Mouse (Mus musculus): ENCODE measurements around the gene Olfr549. TPM values are rescaled to one million over a fixed set of nuclear protein-coding genes. Genes with fewer than 3 reads are reported as not detected.

The Olfr549 gene
- polyA plus RNA-seq, 1 experiment from 2014 or later = not detected

GRCm38 (mm10) chr7:102534449-102534848 lies 15.2 kb upstream of the Olfr549 start, which contains the start of gene Olfr547:
TSS of gene Olfr547 (plus strand) at chr7:102534749.
- H3K27ac ChIP-seq (replicated peaks) = no peak within 1 kb of the TSS
- no peak within 1 kb of the TSS for H3K4me2 ChIP-seq (replicated peaks)
- H3K4me1 ChIP-seq = no peaks in the 10 kb centered on the region
- 71% methylated on average over 1 of the region's 1 CpGs for WGBS
- H3K36me3 ChIP-seq = no peaks in the 10 kb centered on the region
- no peak within 1 kb of the TSS for H3K9ac ChIP-seq (replicated peaks)
- no peaks in the 10 kb centered on the region for H3K9me3 ChIP-seq
- ATAC-seq (replicated peaks) = no peak
- H3K27me3 ChIP-seq = no peaks in the 10 kb centered on the region
- no peak within 1 kb of the TSS for H3K4me3 ChIP-seq

- H3K4me2 ChIP-seq (replicated peaks) = no peak within 1 kb of the TSS
- H3K4me1 ChIP-seq = no peaks in the 10 kb centered on the region
- H3K36me3 ChIP-seq = no peaks in the 10 kb centered on the region
- WGBS = 88% methylated on average over 2 of the region's 2 CpGs
- H3K9ac ChIP-seq (replicated peaks) = no peak within 1 kb of the TSS
- no peaks in the 10 kb centered on the region for H3K27me3 ChIP-seq
- no peak for ATAC-seq (replicated peaks)
- H3K27ac ChIP-seq (replicated peaks) = no peak within 1 kb of the TSS
- H3K9me3 ChIP-seq = no peaks in the 10 kb centered on the region
- no peak within 1 kb of the TSS for H3K4me3 ChIP-seq
Observed at GRCm38 (mm10) chr7:102540596-102540995, 9.1 kb upstream of the Olfr549 start, which contains the start of gene Olfr548-ps1. TSS of gene Olfr548-ps1 (plus strand) at chr7:102540896.

GRCm38 (mm10) chr7:102541251-102541650 lies 8.4 kb upstream of the Olfr549 start:
- Histone ChIP-seq H3K4me1 (no peaks in the 10 kb centered on the region), H3K4me2 (replicated peaks) (no peak overlapping the region), H3K4me3 (no peak overlapping the region), H3K27me3 (no peaks in the 10 kb centered on the region), H3K36me3 (no peaks in the 10 kb centered on the region), H3K27ac (replicated peaks) (no peak overlapping the region), H3K9ac (replicated peaks) (no peak overlapping the region), H3K9me3 (no peaks in the 10 kb centered on the region)
- no peak for ATAC-seq (replicated peaks)
- WGBS = 65% methylated on average over 3 of the region's 3 CpGs

GRCm38 (mm10) chr7:102553279-102553678 lies 3.6 kb downstream of the Olfr549 start:
- no peaks in the 10 kb centered on the region for H3K4me1 ChIP-seq
- 76% methylated on average over 3 of the region's 3 CpGs for WGBS
- ATAC-seq (replicated peaks) = no peak

GRCm38 (mm10) chr7:102564999-102565997 lies 15.6 kb downstream of the Olfr549 start, which contains the start of gene Trim21:
TSS of gene Trim21 (minus strand) at chr7:102565486.
- Histone ChIP-seq H3K27me3 (no peaks in the 10 kb centered on the region), H3K36me3 (no peaks in the 10 kb centered on the region), H3K4me2 (replicated peaks) (peak within 1 kb of the TSS; percentile 26), H3K4me3 (peak within 1 kb of the TSS; percentile 23), H3K27ac (replicated peaks) (no peak within 1 kb of the TSS), H3K4me1 (no peaks in the 10 kb centered on the region), H3K9ac (replicated peaks) (no peak within 1 kb of the TSS), H3K9me3 (no peaks in the 10 kb centered on the region)
- peak; percentile 78; the same call in 1 of the 2 replicates for ATAC-seq (replicated peaks)
- WGBS = 22% methylated on average over 10 of the region's 10 CpGs

More at GRCm38 (mm10) chr7:102553279-102553678, 3.6 kb downstream of the Olfr549 start:
- Histone ChIP-seq H3K4me2 (replicated peaks) (no peak overlapping the region), H3K9ac (replicated peaks) (no peak overlapping the region), H3K9me3 (no peaks in the 10 kb centered on the region), H3K27me3 (no peaks in the 10 kb centered on the region), H3K27ac (replicated peaks) (no peak overlapping the region), H3K36me3 (no peaks in the 10 kb centered on the region), H3K4me3 (no peak overlapping the region)

- ATAC-seq (replicated peaks) = no peak
- Histone ChIP-seq H3K4me1 (no peaks in the 10 kb centered on the region), H3K9ac (replicated peaks) (no peak overlapping the region), H3K36me3 (no peaks in the 10 kb centered on the region), H3K9me3 (no peaks in the 10 kb centered on the region), H3K27me3 (no peaks in the 10 kb centered on the region), H3K4me3 (no peak overlapping the region), H3K4me2 (replicated peaks) (no peak overlapping the region), H3K27ac (replicated peaks) (no peak overlapping the region)
- 87% methylated on average over 4 of the region's 4 CpGs for WGBS
Observed at GRCm38 (mm10) chr7:102566219-102566618, 16.5 kb downstream of the Olfr549 start.

- H3K4me1 ChIP-seq = no peaks in the 10 kb centered on the region
- H3K27ac ChIP-seq (replicated peaks) = no peak within 1 kb of the TSS
- 92% methylated on average over 8 of the region's 8 CpGs for WGBS
- no peaks in the 10 kb centered on the region for H3K9me3 ChIP-seq
- no peak within 1 kb of the TSS for H3K4me2 ChIP-seq (replicated peaks)
- no peak within 1 kb of the TSS for H3K9ac ChIP-seq (replicated peaks)
- H3K4me3 ChIP-seq = no peak within 1 kb of the TSS
- no peaks in the 10 kb centered on the region for H3K36me3 ChIP-seq
- ATAC-seq (replicated peaks) = no peak
- no peaks in the 10 kb centered on the region for H3K27me3 ChIP-seq
Observed at GRCm38 (mm10) chr7:102571142-102571541, 21.5 kb downstream of the Olfr549 start, which contains the start of gene Olfr550. TSS of gene Olfr550 (plus strand) at chr7:102571442.

- WGBS = 64% methylated on average over 3 of the region's 3 CpGs
- no peak; the same call in 1 of the 2 replicates for ATAC-seq (replicated peaks)
- H3K4me2 ChIP-seq (replicated peaks) = no peak overlapping the region
- no peaks in the 10 kb centered on the region for H3K27me3 ChIP-seq
- H3K36me3 ChIP-seq = no peaks in the 10 kb centered on the region
- H3K27ac ChIP-seq (replicated peaks) = no peak overlapping the region
- no peaks in the 10 kb centered on the region for H3K9me3 ChIP-seq
- H3K9ac ChIP-seq (replicated peaks) = no peak overlapping the region
- no peak overlapping the region for H3K4me3 ChIP-seq
- no peaks in the 10 kb centered on the region for H3K4me1 ChIP-seq
Observed at GRCm38 (mm10) chr7:102573174-102573830, 23.6 kb downstream of the Olfr549 start.

- no peaks in the 10 kb centered on the region for H3K9me3 ChIP-seq
- WGBS = 59% methylated on average over 6 of the region's 6 CpGs
Observed at GRCm38 (mm10) chr7:102575998-102576397, 26.3 kb downstream of the Olfr549 start.

GRCm38 (mm10) chr7:102591786-102592185 lies 42.1 kb downstream of the Olfr549 start, which contains the start of gene Olfr551:
TSS of gene Olfr551 (minus strand) at chr7:102591886.
- no peak within 1 kb of the TSS for H3K9ac ChIP-seq (replicated peaks)
- H3K27me3 ChIP-seq = no peaks in the 10 kb centered on the region
- H3K9me3 ChIP-seq = no peaks in the 10 kb centered on the region
- H3K36me3 ChIP-seq = no peaks in the 10 kb centered on the region
- H3K4me2 ChIP-seq (replicated peaks) = no peak within 1 kb of the TSS
- 91% methylated on average over 3 of the region's 3 CpGs for WGBS
- H3K27ac ChIP-seq (replicated peaks) = no peak within 1 kb of the TSS
- no peak for ATAC-seq (replicated peaks)
- no peak within 1 kb of the TSS for H3K4me3 ChIP-seq
- no peaks in the 10 kb centered on the region for H3K4me1 ChIP-seq

More at GRCm38 (mm10) chr7:102575998-102576397, 26.3 kb downstream of the Olfr549 start:
- Histone ChIP-seq H3K4me2 (replicated peaks) (no peak overlapping the region), H3K9ac (replicated peaks) (no peak overlapping the region), H3K36me3 (no peaks in the 10 kb centered on the region), H3K27ac (replicated peaks) (no peak overlapping the region), H3K27me3 (no peaks in the 10 kb centered on the region), H3K4me1 (no peaks in the 10 kb centered on the region), H3K4me3 (no peak overlapping the region)
- ATAC-seq (replicated peaks) = no peak

- no peak within 1 kb of the TSS for H3K4me2 ChIP-seq (replicated peaks)
- no peaks in the 10 kb centered on the region for H3K9me3 ChIP-seq
- no peak within 1 kb of the TSS for H3K27ac ChIP-seq (replicated peaks)
- no peaks in the 10 kb centered on the region for H3K4me1 ChIP-seq
- no peaks in the 10 kb centered on the region for H3K27me3 ChIP-seq
- 67% methylated on average over 1 of the region's 1 CpGs for WGBS
- H3K4me3 ChIP-seq = no peak within 1 kb of the TSS
- no peaks in the 10 kb centered on the region for H3K36me3 ChIP-seq
- no peak for ATAC-seq (replicated peaks)
- H3K9ac ChIP-seq (replicated peaks) = no peak within 1 kb of the TSS
Observed at GRCm38 (mm10) chr7:102597378-102598031, 47.8 kb downstream of the Olfr549 start, which contains the start of gene Olfr552. TSS of gene Olfr552 (plus strand) at chr7:102597770.

All from forebrain, embryonic 15.5 days (tissue).